Comparison of ENCODE assay signal across 8 mouse cellular contexts in genomic region chr17:35920862-35921562, GRCm38 (mm10). TPM values are rescaled to one million over a fixed set of nuclear protein-coding genes. Genes with fewer than 3 reads are reported as not detected.
DNase-seq lines count a peak whose midpoint lies in the region; ATAC-seq and TF ChIP-seq lines count a peak whose summit lies in the region.

No protein-coding gene starts in this region.

- H3K9me3 ChIP-seq in E14TG2a.4 (ENCODE audit: low read length): no peaks in the 10 kb centered on the region
- H3K9me3 ChIP-seq in embryonic facial prominence, embryonic 15.5 days (replicated peaks): no peaks in the 10 kb centered on the region
- H3K9me3 ChIP-seq in kidney, embryonic 16.5 days (ENCODE audit: low read length): no peaks in the 10 kb centered on the region

- no peak overlapping the region; the same call in 1 of the 2 replicates for H3K4me3 ChIP-seq in gastrocnemius, adult 2 months
- no peak overlapping the region for H3K4me3 ChIP-seq in E14TG2a.4 (replicated peaks; ENCODE audit: low read length)
- no peak overlapping the region for H3K4me3 ChIP-seq in embryonic facial prominence, embryonic 15.5 days (replicated peaks)
- H3K4me3 ChIP-seq in kidney, embryonic 16.5 days (ENCODE audit: low read length): no peak overlapping the region

- no peak overlapping the region for H3K9ac ChIP-seq in embryonic facial prominence, embryonic 15.5 days
- 0 out of 2 replicates have a peak overlapping the region, but pooled peaks have one; percentile 6 for H3K9ac ChIP-seq in kidney, embryonic 16.5 days (replicated peaks; ENCODE audit: low read length)

- no peaks in the 10 kb centered on the region for H3K27me3 ChIP-seq in E14TG2a.4 (ENCODE audit: insufficient read depth, low read length)
- no peaks in the 10 kb centered on the region for H3K27me3 ChIP-seq in embryonic facial prominence, embryonic 15.5 days
- H3K27me3 ChIP-seq in kidney, embryonic 16.5 days (ENCODE audit: insufficient read depth, low read length): no peaks in the 10 kb centered on the region

- 75% methylated on average over 5 of the region's 5 CpGs for WGBS in embryonic facial prominence, embryonic 15.5 days
- 70% methylated on average over 5 of the region's 5 CpGs for WGBS in kidney, embryonic 16.5 days

- H3K36me3 ChIP-seq in E14TG2a.4 (ENCODE audit: insufficient read depth, low read length): peaks cover 78% of the 10 kb centered on the region
- peaks cover 31% of the 10 kb centered on the region for H3K36me3 ChIP-seq in embryonic facial prominence, embryonic 15.5 days
- peaks cover 25% of the 10 kb centered on the region for H3K36me3 ChIP-seq in kidney, embryonic 16.5 days (ENCODE audit: insufficient read depth, low read length)

- intact Hi-C loops in gastrocnemius, adult 2 months (cut with DNase I): no loop called here
- intact Hi-C loops in gastrocnemius, postnatal 14 days (cut with DNase I; ENCODE audit: low total_unique reads): no loop called here

- peak overlapping the region; percentile 94; the same call in 1 of the 2 replicates for H3K27ac ChIP-seq in gastrocnemius, adult 2 months
- H3K27ac ChIP-seq in embryonic facial prominence, embryonic 15.5 days (replicated peaks): peak overlapping the region; percentile 98; the same call in 1 of the 2 replicates
- peak overlapping the region; percentile 95 for H3K27ac ChIP-seq in kidney, embryonic 16.5 days (ENCODE audit: low read length)

- ATAC-seq in embryonic facial prominence, embryonic 15.5 days (ENCODE audit: insufficient number of reproducible peaks, low FRiP score, low TSS enrichment, low read depth): no peak
- ATAC-seq in kidney, embryonic 16.5 days (ENCODE audit: low FRiP score, low TSS enrichment): no peak

- peak; percentile 67 for TF ChIP-seq CTCF in gastrocnemius, adult 2 months (IDR thresholded peaks at IDR 0.05)
- TF ChIP-seq CTCF in E14TG2a.4 (conservative IDR thresholded peaks at IDR 0.05; ENCODE audit: low read length): peak; percentile 70

- DNase-seq in gastrocnemius, adult 2 months: no peak
- DNase-seq in gastrocnemius, postnatal 14 days: no peak
- peak; percentile 63 for DNase-seq in mesoderm, embryonic 11.5 days (ENCODE audit: low read depth, low spot score)
- no peak for DNase-seq in ovary, postnatal 14 days (ENCODE audit: low spot score)
- no peak for DNase-seq in right cerebral cortex, postnatal 10 days (ENCODE audit: low spot score in 2 of 2)

- peaks cover 42% of the 10 kb centered on the region for H3K4me1 ChIP-seq in E14TG2a.4 (replicated peaks; ENCODE audit: low read depth, low read length)
- H3K4me1 ChIP-seq in embryonic facial prominence, embryonic 15.5 days: peaks cover 18% of the 10 kb centered on the region
- H3K4me1 ChIP-seq in kidney, embryonic 16.5 days (ENCODE audit: insufficient read depth, low read length): peaks cover 21% of the 10 kb centered on the region

- no peak overlapping the region for H3K4me2 ChIP-seq in embryonic facial prominence, embryonic 15.5 days (replicated peaks)
- H3K4me2 ChIP-seq in kidney, embryonic 16.5 days (replicated peaks; ENCODE audit: low read depth, low read length): no peak overlapping the region

RNA-seq across cellular contexts. Expression of gene Ppp1r10, which starts 4.8 kb away (rescaled TPM):
- total RNA-seq in gastrocnemius, adult 2 months (2021): 10 to 100 TPM; 15.6 to 34.8 TPM
- total RNA-seq in gastrocnemius, postnatal 14 days (2021): 10 to 100 TPM; 26.0 to 28.3 TPM
- polyA plus RNA-seq in embryonic facial prominence, embryonic 15.5 days (2015; fragmentation: Nextera tagmentation; extraction: Ambion mirVana): 39.2 and 39.5 TPM in 2 replicates
- 47.2 and 54.8 TPM in 2 replicates for polyA plus RNA-seq in kidney, embryonic 16.5 days (2015; fragmentation: Nextera tagmentation; extraction: Ambion mirVana)

RNA-seq across cellular contexts. Expression of gene Mrps18b, which starts 4.8 kb away (rescaled TPM):
- 10 to 100 TPM; 58.6 to 65.4 TPM for total RNA-seq in gastrocnemius, adult 2 months (2021)
- 10 to 100 TPM; 51.6 to 51.9 TPM for total RNA-seq in gastrocnemius, postnatal 14 days (2021)
- polyA plus RNA-seq in embryonic facial prominence, embryonic 15.5 days (2015; fragmentation: Nextera tagmentation; extraction: Ambion mirVana): 72.5 and 75.7 TPM in 2 replicates
- polyA plus RNA-seq in kidney, embryonic 16.5 days (2015; fragmentation: Nextera tagmentation; extraction: Ambion mirVana): 88.0 and 89.7 TPM in 2 replicates

RNA-seq across cellular contexts. Expression of gene Atat1, which starts 11.1 kb away (rescaled TPM):
- 1 to 10 TPM; 2.8 to 4.2 TPM for total RNA-seq in gastrocnemius, adult 2 months (2021)
- 1 to 10 TPM; 3.5 to 4.3 TPM for total RNA-seq in gastrocnemius, postnatal 14 days (2021)
- 64.5 and 77.7 TPM in 2 replicates for polyA plus RNA-seq in embryonic facial prominence, embryonic 15.5 days (2015; fragmentation: Nextera tagmentation; extraction: Ambion mirVana)
- 82.2 and 102 TPM in 2 replicates for polyA plus RNA-seq in kidney, embryonic 16.5 days (2015; fragmentation: Nextera tagmentation; extraction: Ambion mirVana)

RNA-seq across cellular contexts. Expression of gene 2310061I04Rik, which starts 23.8 kb away (rescaled TPM):
- 10 to 100 TPM; 73.0 to 78.4 TPM for total RNA-seq in gastrocnemius, adult 2 months (2021)
- total RNA-seq in gastrocnemius, postnatal 14 days (2021): 10 to 100 TPM; 55.3 to 65.1 TPM
- polyA plus RNA-seq in embryonic facial prominence, embryonic 15.5 days (2015; fragmentation: Nextera tagmentation; extraction: Ambion mirVana): 22.3 and 23.9 TPM in 2 replicates
- polyA plus RNA-seq in kidney, embryonic 16.5 days (2015; fragmentation: Nextera tagmentation; extraction: Ambion mirVana): 33.3 and 36.5 TPM in 2 replicates

RNA-seq across cellular contexts. Expression of gene Dhx16, which starts 41.4 kb away (rescaled TPM):
- 10 to 100 TPM; 13.2 to 16.2 TPM for total RNA-seq in gastrocnemius, adult 2 months (2021)
- total RNA-seq in gastrocnemius, postnatal 14 days (2021): 10 to 100 TPM; 10.5 to 11.9 TPM
- 40.7 and 50.6 TPM in 2 replicates for polyA plus RNA-seq in embryonic facial prominence, embryonic 15.5 days (2015; fragmentation: Nextera tagmentation; extraction: Ambion mirVana)
- polyA plus RNA-seq in kidney, embryonic 16.5 days (2015; fragmentation: Nextera tagmentation; extraction: Ambion mirVana): 45.1 and 48.2 TPM in 2 replicates
